Mouse (Mus musculus): ENCODE measurements at regions not wholly inside any gene's neighbourhood (a gene's known extent, or its start where the extent isn't known, plus 50 kb on each side); places are given as distances from the start of the nearest gene placed in this dataset.

- no peak for DNase-seq (ENCODE audit: low read depth, low spot score)
Observed at GRCm38 (mm10) chr2:94248948-94249347, 91.2 kb upstream of the Hsd17b12 start.

- DNase-seq (ENCODE audit: low read depth, low spot score), result no peak
Observed at GRCm38 (mm10) chr2:94246851-94247471, 89.2 kb upstream of the Hsd17b12 start.

- DNase-seq (ENCODE audit: low read depth, low spot score), result no peak
Observed at GRCm38 (mm10) chr2:94246180-94246611, 88.4 kb upstream of the Hsd17b12 start.

GRCm38 (mm10) chr2:94245305-94245959 is 87.7 kb upstream of the Hsd17b12 start:
- peak; percentile 54 for DNase-seq (ENCODE audit: low read depth, low spot score)

- no peak for DNase-seq (ENCODE audit: low read depth, low spot score)
Observed at GRCm38 (mm10) chr2:94244140-94244539, 86.4 kb upstream of the Hsd17b12 start.

- no peak for DNase-seq (ENCODE audit: low read depth, low spot score)
Observed at GRCm38 (mm10) chr2:94243053-94243916, 85.5 kb upstream of the Hsd17b12 start.

- no peak for DNase-seq (ENCODE audit: low read depth, low spot score)
Observed at GRCm38 (mm10) chr2:94242406-94243052, 84.8 kb upstream of the Hsd17b12 start.

- no peak for DNase-seq (ENCODE audit: low read depth, low spot score)
Observed at GRCm38 (mm10) chr2:94242051-94242397, 84.3 kb upstream of the Hsd17b12 start.

DNA sequence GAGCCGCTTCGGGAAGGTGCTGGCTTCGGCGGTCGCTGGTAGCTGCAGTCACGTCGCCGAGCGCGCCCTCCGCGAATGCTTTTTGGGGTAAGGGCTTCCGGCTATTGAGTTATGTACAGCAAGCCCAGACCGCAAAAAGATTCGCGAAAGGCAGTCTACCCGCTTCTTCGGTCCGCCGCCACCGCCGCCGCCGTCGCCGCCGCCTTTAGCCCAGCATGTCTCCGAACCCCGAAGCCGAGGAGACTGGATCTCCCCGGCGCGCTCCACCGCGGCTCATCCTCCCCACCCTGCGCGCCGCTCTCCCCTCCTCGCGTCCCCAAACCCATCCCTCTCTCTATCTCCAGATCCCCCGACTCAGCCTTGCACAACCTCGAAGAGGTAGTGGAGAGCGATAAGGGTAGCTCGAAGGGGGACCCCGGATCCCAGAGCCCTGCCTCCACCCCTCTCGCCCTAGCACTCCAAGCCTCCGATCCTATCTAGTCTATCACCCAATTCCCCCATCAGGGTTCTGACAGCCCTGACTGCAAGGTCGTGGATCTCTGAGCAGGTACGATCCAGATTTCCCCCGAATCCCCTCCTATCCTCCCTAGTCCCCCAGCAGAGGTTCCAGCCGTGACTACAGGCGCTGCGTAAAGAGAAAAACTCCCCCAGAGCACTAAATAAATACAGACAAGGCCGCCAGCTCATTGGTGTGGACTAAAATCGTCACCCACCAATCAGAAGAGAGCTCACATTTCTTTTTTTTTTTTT is 83.7 kb upstream of the Hsd17b12 start:
- no peak for DNase-seq (ENCODE audit: low read depth, low spot score)

DNA sequence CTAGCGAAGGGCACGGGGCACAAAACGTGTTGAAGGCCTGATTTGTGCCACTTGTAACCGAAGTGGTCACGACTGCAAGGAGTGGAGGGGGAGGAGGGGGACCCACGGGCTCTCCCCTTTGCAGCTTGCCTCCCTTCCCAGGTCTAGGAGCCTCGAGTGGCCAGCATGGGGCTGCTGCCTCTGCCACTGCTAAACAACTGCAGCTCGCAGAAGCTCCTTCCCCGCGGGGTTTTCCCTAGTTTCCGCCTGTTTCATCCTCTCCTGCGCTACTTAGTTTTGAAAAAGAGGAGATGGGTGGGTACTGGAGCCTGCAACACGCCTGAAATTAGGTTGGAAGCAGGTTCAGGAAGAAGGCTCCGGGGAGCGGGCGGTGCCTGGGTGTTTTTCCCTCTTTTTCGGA is 82.6 kb upstream of the Hsd17b12 start:
- DNase-seq (ENCODE audit: low read depth, low spot score), result no peak

- no peak for DNase-seq (ENCODE audit: low read depth, low spot score)
Observed at GRCm38 (mm10) chr2:94239573-94239972, 81.8 kb upstream of the Hsd17b12 start.

DNA sequence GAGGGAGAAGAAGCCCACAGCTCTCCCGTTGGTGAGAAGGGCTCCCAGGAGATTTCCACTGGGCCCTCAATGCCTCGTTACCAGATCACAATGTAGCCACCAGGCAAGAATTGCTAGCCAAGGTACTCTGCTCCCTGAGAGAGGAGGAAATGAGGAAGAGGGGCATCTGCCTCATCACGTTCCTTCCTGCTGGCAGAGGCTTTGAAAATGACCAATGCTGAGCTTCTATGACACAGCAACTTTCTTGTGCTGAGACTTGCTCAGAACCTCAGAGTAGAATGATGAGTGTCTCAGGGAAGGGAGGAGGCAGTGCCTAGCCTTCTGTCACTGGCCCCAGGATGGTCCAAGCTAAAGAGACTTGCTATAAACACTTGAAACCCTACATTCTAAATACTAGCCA is 78.7 kb upstream of the Hsd17b12 start:
- no peak for DNase-seq (ENCODE audit: low read depth, low spot score)

DNA sequence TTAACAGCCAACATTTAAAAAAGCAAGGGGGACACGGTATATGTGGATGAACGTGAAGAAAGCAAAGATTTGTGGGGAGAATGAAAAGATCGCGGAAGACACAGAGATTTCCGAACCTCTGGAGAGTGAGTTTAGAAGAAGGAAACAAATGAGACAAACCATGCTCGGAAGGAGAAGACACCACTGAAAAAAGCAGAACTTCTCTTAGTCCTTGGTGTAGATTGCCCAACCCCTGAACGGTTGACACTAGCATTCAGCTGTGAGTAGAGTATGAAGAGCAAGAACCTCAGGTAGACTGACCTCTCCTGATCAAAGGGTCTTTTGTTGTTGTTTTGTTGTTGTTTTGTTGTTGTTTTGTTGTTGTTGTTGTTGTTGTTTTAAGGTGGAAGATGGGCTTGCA is 75.8 kb upstream of the Hsd17b12 start:
- no peak for DNase-seq (ENCODE audit: low read depth, low spot score)

DNA sequence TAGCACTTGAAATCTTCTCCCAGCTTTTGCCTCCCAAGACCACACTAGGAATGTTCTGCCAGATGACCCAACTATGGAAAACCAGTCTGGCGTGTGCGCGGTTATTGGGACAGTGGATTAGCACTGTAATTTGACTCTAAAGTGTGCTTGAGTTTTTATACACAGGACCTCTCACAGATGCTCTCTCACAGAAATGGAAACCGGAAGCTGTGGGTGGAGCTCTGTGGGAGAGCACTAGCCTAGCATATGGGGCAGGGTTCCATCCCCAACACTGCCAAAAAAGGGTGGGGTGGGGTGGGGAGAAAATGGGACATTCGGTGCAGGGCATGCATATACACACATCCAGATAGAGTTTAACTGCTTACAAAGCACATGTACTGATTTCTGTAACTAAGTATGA is 61.7 kb upstream of the Hsd17b12 start:
- DNase-seq (ENCODE audit: low read depth, low spot score), result no peak

DNA sequence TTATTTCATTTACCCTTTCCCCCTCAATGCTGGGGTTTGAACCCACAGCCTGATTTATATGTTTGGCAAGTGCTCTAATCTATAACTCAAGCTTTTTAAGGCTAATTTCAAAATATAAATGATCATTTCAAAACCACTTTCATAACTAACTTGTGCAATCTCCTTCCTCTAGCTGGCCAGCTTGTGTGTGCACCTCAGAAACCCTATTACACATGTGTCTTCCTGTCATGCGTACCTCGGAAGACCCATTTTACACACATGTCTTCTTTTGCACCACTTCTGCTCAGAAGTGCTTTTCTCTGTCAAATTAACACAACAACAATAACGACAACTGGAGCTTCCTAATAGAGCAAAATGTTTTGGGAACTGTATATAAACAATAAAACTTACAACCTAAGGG is 59.7 kb upstream of the Hsd17b12 start:
- DNase-seq (ENCODE audit: low read depth, low spot score), result no peak

DNA sequence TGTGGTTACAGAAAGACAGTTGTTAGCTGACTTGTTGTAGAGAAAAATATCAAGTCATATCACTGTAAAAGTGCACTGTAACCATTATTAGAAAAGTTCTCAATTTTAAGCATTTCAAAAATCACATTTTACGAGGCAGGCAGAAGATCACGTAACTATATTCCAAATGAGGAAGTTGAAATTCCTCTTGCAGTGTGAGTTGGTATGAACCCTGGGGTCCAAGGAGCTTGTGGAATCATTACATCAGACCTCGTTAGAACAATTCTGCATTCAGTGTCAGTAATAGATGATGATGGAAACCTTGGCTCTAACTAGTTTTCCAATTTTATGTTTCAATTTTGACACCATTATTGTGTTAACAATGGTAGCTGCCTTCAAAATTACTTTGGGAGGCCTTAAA is 57.7 kb upstream of the Hsd17b12 start:
- no peak for DNase-seq (ENCODE audit: low read depth, low spot score)

All from retina, adult 2 months (tissue).